Mouse (Mus musculus) inflammation-experienced regulatory T-cells, adult 16 weeks (primary cell): ENCODE measurements around the gene Uap1. TPM values are rescaled to one million over a fixed set of nuclear protein-coding genes. Genes with fewer than 3 reads are reported as not detected.

Experiments
- polyA plus RNA-seq: library from polyadenylated mRNA; unstranded; fragments of 100-300 nt; shearing (Covaris generic); gene quantifications from one replicate; pipeline ENCODE4 v1.2.1, GENCODE M21; 2017

Gene Uap1
- 17.3 TPM for polyA plus RNA-seq

GRCm38 (mm10) chr1:170174814-170175332 lies at the start of gene Uap1:
Uap1 (minus strand) TSS chr1:170174957.

DNA sequence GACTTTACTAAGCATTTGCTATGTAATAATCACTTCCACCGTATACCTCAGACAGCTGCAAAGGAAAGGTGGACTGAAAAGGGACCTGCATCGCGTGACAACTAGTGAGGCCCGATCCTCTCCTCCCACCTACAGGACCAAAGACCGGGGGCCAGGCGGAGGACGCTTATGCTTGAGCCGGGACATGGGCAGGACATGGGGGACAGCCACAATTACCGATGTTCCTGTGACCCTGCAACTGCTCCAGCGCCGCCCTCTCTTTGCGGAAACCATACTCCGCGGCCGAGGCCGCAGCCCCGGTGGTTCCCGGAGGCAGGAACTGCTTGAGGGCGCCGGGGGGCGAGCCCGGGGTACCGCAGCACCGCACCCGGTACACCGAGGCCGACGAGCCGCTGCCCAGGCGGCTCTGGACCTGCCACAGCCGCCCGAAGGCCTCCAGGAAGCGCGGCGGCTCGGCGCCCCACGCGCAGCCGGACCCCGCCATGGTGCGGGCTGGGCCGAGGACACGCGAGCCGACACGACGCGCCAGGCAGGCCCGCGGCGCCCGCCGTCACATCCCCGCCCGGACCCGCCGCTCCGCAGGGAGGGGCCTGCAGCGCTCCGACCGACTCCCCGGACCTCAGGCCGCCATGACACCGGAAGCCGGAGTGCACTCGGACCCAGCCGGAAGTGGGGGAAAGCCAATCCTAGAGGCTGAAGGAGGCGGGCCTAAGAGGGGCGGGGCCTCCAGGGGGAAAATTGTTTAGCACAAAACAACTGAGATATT lies 40.2 kb upstream of the Uap1 start, which contains the start of gene Uhmk1:
TSS of gene Uhmk1 (minus strand) at position 641 of the 766 bp plus-strand sequence.

DNA sequence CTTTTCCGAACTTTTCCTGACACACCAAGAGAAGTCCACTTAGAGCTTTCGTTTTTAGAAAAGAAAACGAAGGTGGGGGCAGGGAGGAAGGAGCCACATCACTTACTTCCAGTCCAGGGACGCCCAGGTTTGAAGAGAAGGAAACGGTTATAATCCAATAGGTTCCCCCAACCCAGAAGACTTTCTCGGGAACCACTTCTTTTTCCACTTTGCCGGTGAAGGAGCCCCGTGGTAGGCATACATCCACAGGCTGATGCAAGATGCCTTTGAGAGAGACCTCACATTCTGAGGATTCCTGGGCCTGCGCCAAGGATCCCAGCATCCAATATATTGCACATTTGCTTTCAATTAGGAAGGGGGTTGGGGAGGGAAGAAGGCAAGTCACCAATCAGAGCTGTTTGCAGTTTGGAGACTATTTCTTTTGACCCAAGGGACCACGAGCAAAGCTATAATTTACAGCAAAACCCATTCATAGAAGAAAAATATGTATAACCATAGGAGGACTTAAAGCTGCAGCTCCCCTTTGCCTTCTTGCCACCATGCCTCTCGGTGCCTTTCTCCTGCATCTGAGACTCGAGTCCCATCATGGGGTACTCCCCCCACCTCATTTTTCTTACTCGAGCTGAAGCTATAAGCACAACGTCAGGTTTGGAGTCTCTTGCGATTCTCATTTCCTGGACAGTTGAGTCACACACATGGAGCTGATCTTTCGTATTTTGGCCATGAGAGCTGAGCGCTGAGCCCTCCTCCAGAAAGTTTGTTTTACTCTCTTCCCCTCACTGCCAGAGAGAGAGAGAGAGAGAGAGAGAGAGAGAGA lies 64.0 kb downstream of the Uap1 start, which contains the start of gene Ddr2:
TSS of gene Ddr2 (minus strand) at position 247 of the 817 bp plus-strand sequence.

Other genes starting within 250 kb of the Uap1 start
- gene Ccdc190, start 246.3 kb downstream of the Uap1 start, polyA plus RNA-seq, result not detected
- gene Hsd17b7, start 205.7 kb downstream of the Uap1 start, polyA plus RNA-seq, result 7.3 TPM
- gene Ddr2, start 64.2 kb downstream of the Uap1 start, polyA plus RNA-seq, result not detected
- 7.2 TPM for gene Uhmk1, start 40.4 kb upstream of the Uap1 start, polyA plus RNA-seq
- not detected for gene Sh2d1b2, start 57.8 kb upstream of the Uap1 start, polyA plus RNA-seq
- gene Sh2d1b1, start 102.4 kb upstream of the Uap1 start, polyA plus RNA-seq, result 0.45 TPM
- not detected for gene Gm7694, start 131.4 kb upstream of the Uap1 start, polyA plus RNA-seq
- not detected for gene Spata46, start 133.8 kb upstream of the Uap1 start, polyA plus RNA-seq